Mouse (Mus musculus) gonadal fat pad, adult 2 months (tissue): Measurements from ENCODE around the gene C130050O18Rik. TPM values are rescaled to one million over a fixed set of nuclear protein-coding genes. Genes with fewer than 3 reads are reported as not detected.

ENCODE experiments used
- DNase-seq: peaks from one replicate; pipeline ENCODE4 v3.0.0-alpha.2; 2012; ENCODE audit warnings: low read depth
- polyA plus RNA-seq: library from polyadenylated mRNA; depleted of rRNA; stranded (reverse); fragments of >200 nt; gene quantifications from 2 replicates; pipeline ENCODE4 v1.2.3, GENCODE M21; 2012; rRNA removed

Gene C130050O18Rik
- polyA plus RNA-seq, 1 experiment, result 1.4 TPM

GRCm38 (mm10) chr5:139459938-139460337 lies 54.9 kb downstream of the C130050O18Rik start:
- no peak for DNase-seq

GRCm38 (mm10) chr5:139460384-139461067 lies 55.4 kb downstream of the C130050O18Rik start, which contains the start of gene 3110082I17Rik:
Gene 3110082I17Rik, minus strand, starts transcription at chr5:139460527.
- DNase-seq, result peak; percentile 51

GRCm38 (mm10) chr5:139464874-139465273 lies 59.8 kb downstream of the C130050O18Rik start:
- DNase-seq, result no peak

Other genes with a start within 250 kb of the C130050O18Rik start
- 42.9 and 43.6 TPM in 2 replicates for gene Sun1, start 204.6 kb upstream of the C130050O18Rik start, polyA plus RNA-seq
- 96.8 and 99.1 TPM in 2 replicates for gene Get4, start 153.0 kb upstream of the C130050O18Rik start, polyA plus RNA-seq
- gene Adap1, start 79.7 kb upstream of the C130050O18Rik start, polyA plus RNA-seq, result 10.7 and 22.6 TPM in 2 replicates
- 71.1 and 118 TPM in 2 replicates for gene Cox19, start 53.9 kb upstream of the C130050O18Rik start, polyA plus RNA-seq
- gene Cyp2w1, start 52.7 kb upstream of the C130050O18Rik start, polyA plus RNA-seq, result not detected in 2 replicates
- 28.6 and 37.7 TPM in 2 replicates for gene Gpr146, start 27.6 kb upstream of the C130050O18Rik start, polyA plus RNA-seq
- 11.0 and 12.3 TPM in 2 replicates for gene Gper1, start 17.9 kb downstream of the C130050O18Rik start, polyA plus RNA-seq
- gene 3110082I17Rik, start 55.2 kb downstream of the C130050O18Rik start, polyA plus RNA-seq, result 13.1 and 13.3 TPM in 2 replicates
- 22.3 and 26.0 TPM in 2 replicates for gene Zfand2a, start 79.3 kb downstream of the C130050O18Rik start, polyA plus RNA-seq
- gene Uncx, start 138.2 kb downstream of the C130050O18Rik start, polyA plus RNA-seq, result not detected in 2 replicates